Mouse (Mus musculus) midbrain, postnatal 0 days (tissue): ENCODE measurements at regions not wholly inside any gene's neighbourhood (a gene's known extent, or its start where the extent isn't known, plus 50 kb on each side); places are given as distances from the start of the nearest gene placed in this dataset.
A peak's percentile ranks its signal among the peaks of the same experiment; 100 is the strongest.

ENCODE experiments used
- ATAC-seq: fragments of 200-750 bp; cut with Nextera tagmentation; 2 replicates; pipeline ENCODE4 v1.8.0; 2017; ENCODE audit warnings: moderate number of reproducible peaks, mild to moderate bottlenecking, moderate TSS enrichment, moderate library complexity; ENCODE audit not compliant: low FRiP score
- DNase-seq: peaks from one replicate; pipeline ENCODE4 v3.0.0-alpha.2; 2015; ENCODE audit warnings: low spot score
- H3K27ac ChIP-seq: fragments of 300-500 bp; sonication (generic); 2 replicates; pipeline ENCODE4 v1.5.1; 2014; ENCODE audit warnings: low read depth, mild to moderate bottlenecking, low read length, mixed read lengths
- H3K27me3 ChIP-seq: fragments of 300-500 bp; sonication (generic); 2 replicates; pipeline ENCODE4 v1.6.1; 2014; ENCODE audit warnings: low read length, control low read depth, mixed read lengths; ENCODE audit not compliant: insufficient read depth
- H3K36me3 ChIP-seq: fragments of 300-500 bp; sonication (generic); 2 replicates; pipeline ENCODE4 v1.6.1; 2014; ENCODE audit warnings: low read length, control low read depth, mixed read lengths; ENCODE audit not compliant: insufficient read depth
- H3K4me1 ChIP-seq: fragments of 300-500 bp; sonication (generic); 2 replicates; pipeline ENCODE4 v1.6.1; 2014; ENCODE audit warnings: mild to moderate bottlenecking, control low read depth, antibody characterized with exemption, low read length, mixed read lengths; ENCODE audit not compliant: insufficient read depth
- H3K4me2 ChIP-seq: fragments of 300-500 bp; sonication (generic); 2 replicates; pipeline ENCODE4 v1.6.1; 2014; ENCODE audit warnings: low read depth, mild to moderate bottlenecking, low read length, mixed read lengths; ENCODE audit not compliant: poor library complexity, severe bottlenecking
- H3K4me3 ChIP-seq: fragments of 300-500 bp; sonication (generic); 2 replicates; pipeline ENCODE4 v1.5.1; 2014; ENCODE audit warnings: low read depth, mild to moderate bottlenecking, low read length, moderate library complexity
- H3K9ac ChIP-seq: fragments of 300-500 bp; sonication (generic); replicated peaks from 2 replicates; pipeline ENCODE4 v1.6.1; 2014; ENCODE audit warnings: mild to moderate bottlenecking, low read length, moderate library complexity, mixed read lengths; ENCODE audit not compliant: poor library complexity, severe bottlenecking
- H3K9me3 ChIP-seq: fragments of 300-500 bp; sonication (generic); 2 replicates; pipeline ENCODE4 v1.6.1; 2016; ENCODE audit warnings: low read length, control low read depth
- CTCF ChIP-seq: IDR thresholded peaks from 2 replicates; pipeline ENCODE4 v1.5.1; 2016; ENCODE audit warnings: antibody characterized with exemption, mild to moderate bottlenecking
- WGBS: fragments of 180-500 bp; shearing (Covaris S2); extraction: QIAGEN DNeasy Blood & Tissue Kit; methylation state at CpG from one replicate; pipeline ENCODE4 v1.1.7; 2014; 5-methylcytosine and 5-hydroxymethylcytosine counted together

GRCm38 (mm10) chr15:68582177-68582576, 2081.5 kb upstream of the Lrrc6 start:
- Histone ChIP-seq H3K4me2 (no peak overlapping the region), H3K27ac (no peak overlapping the region), H3K4me3 (no peak overlapping the region), H3K4me1 (no peaks in the 10 kb centered on the region), H3K27me3 (no peaks in the 10 kb centered on the region), H3K9ac (no peak overlapping the region), H3K9me3 (no peaks in the 10 kb centered on the region), H3K36me3 (no peaks in the 10 kb centered on the region)
- DNase-seq (no peak), ATAC-seq (no peak)
- TF ChIP-seq CTCF = no peak
- WGBS = 88% methylated on average over 4 of the region's 4 CpGs

DNA sequence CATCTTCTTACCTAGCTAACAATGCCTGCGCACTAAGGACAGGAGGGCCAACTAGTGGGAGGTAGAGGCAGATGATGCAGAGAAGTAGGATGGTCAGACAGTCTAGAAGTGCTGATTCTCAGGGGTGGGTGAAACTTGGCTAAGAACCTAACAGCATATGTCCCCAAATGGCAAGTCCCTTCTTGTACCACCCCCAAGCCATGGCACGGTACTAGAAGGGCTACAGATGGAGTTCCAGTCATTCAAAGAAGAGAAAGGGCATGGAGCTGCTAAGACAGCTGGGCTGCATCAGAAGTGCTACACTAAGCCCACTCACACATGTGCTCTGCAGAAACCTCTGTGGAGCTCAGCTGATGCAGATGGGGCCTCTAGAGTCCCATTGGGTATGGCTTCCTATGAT, 2078.8 kb upstream of the Lrrc6 start:
- H3K4me2 ChIP-seq = no peak overlapping the region
- H3K36me3 ChIP-seq = no peaks in the 10 kb centered on the region
- no peak overlapping the region for H3K27ac ChIP-seq
- WGBS = 96% methylated on average over 2 of the region's 2 CpGs
- no peak overlapping the region for H3K4me3 ChIP-seq
- H3K9me3 ChIP-seq = no peaks in the 10 kb centered on the region
- no peaks in the 10 kb centered on the region for H3K4me1 ChIP-seq
- TF ChIP-seq CTCF = no peak
- no peaks in the 10 kb centered on the region for H3K27me3 ChIP-seq
- ATAC-seq (no peak), DNase-seq (no peak)
- H3K9ac ChIP-seq = no peak overlapping the region

DNA sequence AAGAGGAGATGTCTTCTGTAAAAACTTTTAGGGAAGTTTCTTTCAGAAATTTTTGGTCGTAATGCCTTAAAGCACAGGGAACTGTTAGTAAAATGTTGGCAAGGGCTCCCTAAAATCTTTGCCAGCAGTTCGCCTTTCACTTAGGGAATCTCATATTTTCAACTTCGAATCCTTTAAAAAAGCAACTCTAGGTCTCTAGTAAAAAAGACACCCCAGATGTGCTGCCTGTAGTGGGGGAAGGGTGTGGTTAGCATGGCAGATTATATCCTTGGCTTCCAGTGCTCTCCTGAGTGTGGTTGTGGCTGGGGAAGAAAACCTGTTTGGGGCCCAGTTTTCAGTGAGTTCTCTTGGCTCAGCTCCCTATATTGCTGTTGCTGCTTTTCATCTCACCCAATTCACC, 2059.9 kb upstream of the Lrrc6 start:
- H3K36me3 ChIP-seq = no peaks in the 10 kb centered on the region
- H3K4me2 ChIP-seq = no peak overlapping the region
- TF ChIP-seq CTCF = no peak
- H3K4me1 ChIP-seq = no peaks in the 10 kb centered on the region
- H3K4me3 ChIP-seq = no peak overlapping the region
- no peaks in the 10 kb centered on the region for H3K27me3 ChIP-seq
- ATAC-seq (no peak), DNase-seq (no peak)
- 87% methylated on average over 3 of the region's 3 CpGs for WGBS
- no peaks in the 10 kb centered on the region for H3K9me3 ChIP-seq
- no peak overlapping the region for H3K9ac ChIP-seq
- H3K27ac ChIP-seq = no peak overlapping the region

DNA sequence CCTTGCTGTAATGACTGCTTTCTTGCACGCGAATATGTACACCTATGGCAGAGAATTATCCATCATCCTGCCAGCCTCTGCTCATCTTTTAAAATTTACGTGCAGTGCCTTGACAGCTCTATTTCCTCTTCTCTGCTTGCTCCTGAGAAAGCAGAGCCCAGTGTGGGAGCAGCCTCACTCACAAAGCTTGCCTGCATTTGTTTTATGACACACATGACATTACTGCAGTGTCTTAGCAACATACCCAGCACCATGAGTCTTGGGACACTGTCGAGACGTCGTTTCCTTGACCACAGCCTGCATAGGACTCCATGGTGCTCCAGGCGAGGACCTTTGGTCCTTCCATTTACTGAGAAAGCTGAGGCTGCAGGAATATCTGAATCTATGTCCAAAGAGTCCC, 2055.4 kb upstream of the Lrrc6 start:
- 79% methylated on average over 7 of the region's 7 CpGs for WGBS
- TF ChIP-seq CTCF = no peak

GRCm38 (mm10) chr15:68536055-68536325, 2035.3 kb upstream of the Lrrc6 start:
- Histone ChIP-seq H3K36me3 (no peaks in the 10 kb centered on the region), H3K4me3 (no peak overlapping the region), H3K9ac (no peak overlapping the region), H3K27me3 (no peaks in the 10 kb centered on the region), H3K4me1 (no peaks in the 10 kb centered on the region), H3K27ac (no peak overlapping the region), H3K9me3 (no peaks in the 10 kb centered on the region), H3K4me2 (no peak overlapping the region)
- 22% methylated on average over 4 of the region's 4 CpGs for WGBS
- ATAC-seq (no peak), DNase-seq (no peak)
- no peak for TF ChIP-seq CTCF

More for the DNA sequence above, 2055.4 kb upstream of the Lrrc6 start:
- peak; percentile 19 for DNase-seq
- Histone ChIP-seq H3K36me3 (no peaks in the 10 kb centered on the region), H3K4me1 (no peaks in the 10 kb centered on the region), H3K27me3 (no peaks in the 10 kb centered on the region), H3K4me2 (no peak overlapping the region), H3K9ac (no peak overlapping the region), H3K27ac (no peak overlapping the region), H3K9me3 (no peaks in the 10 kb centered on the region), H3K4me3 (no peak overlapping the region)
- ATAC-seq = no peak

DNA sequence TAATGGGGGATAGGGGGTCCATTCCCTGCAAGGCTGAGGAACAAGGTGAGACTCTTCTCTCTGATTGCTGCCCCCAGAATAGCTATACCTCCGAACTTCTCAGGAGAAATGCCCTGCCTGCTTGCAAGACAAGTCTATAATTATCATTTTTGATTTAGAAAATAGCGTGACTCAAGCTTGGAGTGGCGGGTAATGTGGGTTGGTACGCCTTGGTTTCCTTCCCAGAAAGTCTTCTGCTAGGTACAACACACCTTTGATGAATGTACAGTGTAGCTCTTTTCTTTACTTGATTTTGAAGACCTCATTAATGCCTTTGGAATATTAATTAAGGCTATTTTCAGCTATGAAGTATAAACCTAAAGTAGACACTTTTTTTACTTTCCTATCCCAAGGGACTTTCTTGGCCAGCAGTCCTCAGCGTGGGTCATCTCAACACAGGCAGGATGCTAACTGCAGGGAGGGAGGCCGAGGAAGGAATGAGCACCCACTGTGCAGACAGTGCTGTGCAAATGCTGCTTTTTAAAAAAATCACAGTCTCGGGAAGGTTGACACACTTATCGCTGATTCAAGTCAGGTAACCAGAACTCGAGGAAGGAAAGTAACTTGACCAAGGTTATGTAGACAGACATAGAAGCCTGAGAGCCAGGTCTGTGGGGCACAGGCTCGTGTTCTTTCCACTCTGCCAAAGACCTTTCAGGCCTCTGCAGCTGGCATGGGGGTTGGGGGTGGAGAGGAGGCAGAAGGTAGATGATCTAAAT, 2034.8 kb upstream of the Lrrc6 start:
- WGBS = 65% methylated on average over 10 of the region's 10 CpGs

More for the DNA sequence above, 2034.8 kb upstream of the Lrrc6 start:
- no peak for ATAC-seq
- no peaks in the 10 kb centered on the region for H3K4me1 ChIP-seq
- no peak overlapping the region for H3K27ac ChIP-seq
- no peak for TF ChIP-seq CTCF
- DNase-seq = no peak
- no peaks in the 10 kb centered on the region for H3K27me3 ChIP-seq
- no peak overlapping the region for H3K4me2 ChIP-seq
- H3K9ac ChIP-seq = no peak overlapping the region
- H3K4me3 ChIP-seq = no peak overlapping the region
- H3K9me3 ChIP-seq = no peaks in the 10 kb centered on the region
- no peaks in the 10 kb centered on the region for H3K36me3 ChIP-seq
